ENCODE assay signal across 8 mouse cellular contexts in genomic region chr5:23417716-23418115, GRCm38 (mm10). TPM values are rescaled to one million over a fixed set of nuclear protein-coding genes. Genes with fewer than 3 reads are reported as not detected.
DNase-seq lines count a peak whose midpoint lies in the region; ATAC-seq lines count a peak whose summit lies in the region.

No protein-coding gene starts in this region.

- peak overlapping the region; percentile 71 for H3K4me2 ChIP-seq in kidney, embryonic 15.5 days
- peak overlapping the region; percentile 73 for H3K4me2 ChIP-seq in intestine, embryonic 14.5 days (ENCODE audit: low read length)

- H3K9me3 ChIP-seq in kidney, embryonic 15.5 days (replicated peaks): no peaks in the 10 kb centered on the region
- H3K9me3 ChIP-seq in intestine, embryonic 14.5 days (ENCODE audit: control insufficient read depth, low read length): no peaks in the 10 kb centered on the region

- 68% methylated on average over 2 of the region's 2 CpGs for WGBS in kidney, embryonic 15.5 days
- 59% methylated on average over 2 of the region's 2 CpGs for WGBS in intestine, embryonic 14.5 days

- H3K27ac ChIP-seq in kidney, embryonic 15.5 days: peak overlapping the region; percentile 97
- peak overlapping the region; percentile 97 for H3K27ac ChIP-seq in brown adipose tissue, adult 24 weeks (replicated peaks; ENCODE audit: low read depth, low read length)
- peak overlapping the region; percentile 88 for H3K27ac ChIP-seq in intestine, embryonic 14.5 days (ENCODE audit: low read depth)

- no peak for DNase-seq in kidney, postnatal 36 days
- no peak for DNase-seq in intestine, embryonic 14.5 days (ENCODE audit: low spot score)
- DNase-seq in natural killer cell, adult 2 months (ENCODE audit: low spot score in 2 of 2): peak; percentile 29 to 45
- DNase-seq in cerebellum, postnatal 25 days: no peak
- no peak for DNase-seq in spleen, adult 18-20 months
- DNase-seq in kidney, adult 8-10 months: no peak

- peak overlapping the region; percentile 65; the same call in 1 of the 2 replicates for H3K9ac ChIP-seq in kidney, embryonic 15.5 days
- peak overlapping the region; percentile 45; the same call in 1 of the 2 replicates for H3K9ac ChIP-seq in intestine, embryonic 14.5 days (ENCODE audit: low read length)

- no peak for ATAC-seq in kidney, embryonic 15.5 days (replicated peaks; ENCODE audit: low FRiP score)
- no peak for ATAC-seq in intestine, embryonic 14.5 days (replicated peaks; ENCODE audit: low FRiP score, low TSS enrichment, low read depth)

- peaks cover 75% of the 10 kb centered on the region for H3K4me1 ChIP-seq in kidney, embryonic 15.5 days
- peaks cover 20% of the 10 kb centered on the region for H3K4me1 ChIP-seq in brown adipose tissue, adult 24 weeks (ENCODE audit: control insufficient read depth, insufficient read depth, insufficient read length, low read length)
- H3K4me1 ChIP-seq in intestine, embryonic 14.5 days (replicated peaks; ENCODE audit: control insufficient read depth, insufficient read depth, low read length): peaks cover 53% of the 10 kb centered on the region

- H3K36me3 ChIP-seq in kidney, embryonic 15.5 days: peaks cover 6% of the 10 kb centered on the region; the same call in 1 of the 2 replicates
- peaks cover 15% of the 10 kb centered on the region for H3K36me3 ChIP-seq in intestine, embryonic 14.5 days (ENCODE audit: control insufficient read depth, insufficient read depth, low read length)

- no peaks in the 10 kb centered on the region for H3K27me3 ChIP-seq in kidney, embryonic 15.5 days
- no peaks in the 10 kb centered on the region for H3K27me3 ChIP-seq in intestine, embryonic 14.5 days (replicated peaks; ENCODE audit: control insufficient read depth, insufficient read depth, low read length)

- peak overlapping the region; percentile 65 for H3K4me3 ChIP-seq in kidney, embryonic 15.5 days (replicated peaks)
- peak overlapping the region; percentile 82 for H3K4me3 ChIP-seq in brown adipose tissue, adult 24 weeks (ENCODE audit: insufficient read depth, low read depth, low read length)
- peak overlapping the region; percentile 45 for H3K4me3 ChIP-seq in intestine, embryonic 14.5 days (ENCODE audit: low read depth, low read length)

RNA-seq across cellular contexts. Expression of gene Kmt2e, which starts 16.5 kb away (rescaled TPM):
- polyA plus RNA-seq in kidney, embryonic 15.5 days (2015; fragmentation: Nextera tagmentation; extraction: Ambion mirVana): 87.5 and 91.5 TPM in 2 replicates
- 35.5 and 36.9 TPM in 2 replicates for polyA plus RNA-seq in brown adipose tissue, adult 24 weeks (2012; ENCODE audit: insufficient read depth, insufficient read length, missing spikeins)
- 80.7 and 85.5 TPM in 2 replicates for polyA plus RNA-seq in intestine, embryonic 14.5 days (2014; fragmentation: Nextera tagmentation; extraction: Ambion mirVana)

Comparison
In these comparisons a context has a peak if more than half of its experiments do, and no peak if none do; other contexts are left out.
1. DNase-seq: peak in natural killer cell, adult 2 months (2 of 2); none in kidney, postnatal 36 days (0 of 2), intestine, embryonic 14.5 days (single experiment), cerebellum, postnatal 25 days (0 of 2), spleen, adult 18-20 months (0 of 2) and kidney, adult 8-10 months (0 of 2).
2. Peak in every context shown above with its lines, with median percentiles within 50 percentile points of each other: H3K27ac ChIP-seq and H3K4me3 ChIP-seq.